Mouse (Mus musculus) layer of hippocampus, adult 9-10 months (tissue): ENCODE results near the gene Hspb6.

Source experiments
- DNase-seq: peaks from one replicate; pipeline ENCODE4 v3.0.0; 2022; ENCODE audit warnings: low spot score

The Hspb6 gene

DNA sequence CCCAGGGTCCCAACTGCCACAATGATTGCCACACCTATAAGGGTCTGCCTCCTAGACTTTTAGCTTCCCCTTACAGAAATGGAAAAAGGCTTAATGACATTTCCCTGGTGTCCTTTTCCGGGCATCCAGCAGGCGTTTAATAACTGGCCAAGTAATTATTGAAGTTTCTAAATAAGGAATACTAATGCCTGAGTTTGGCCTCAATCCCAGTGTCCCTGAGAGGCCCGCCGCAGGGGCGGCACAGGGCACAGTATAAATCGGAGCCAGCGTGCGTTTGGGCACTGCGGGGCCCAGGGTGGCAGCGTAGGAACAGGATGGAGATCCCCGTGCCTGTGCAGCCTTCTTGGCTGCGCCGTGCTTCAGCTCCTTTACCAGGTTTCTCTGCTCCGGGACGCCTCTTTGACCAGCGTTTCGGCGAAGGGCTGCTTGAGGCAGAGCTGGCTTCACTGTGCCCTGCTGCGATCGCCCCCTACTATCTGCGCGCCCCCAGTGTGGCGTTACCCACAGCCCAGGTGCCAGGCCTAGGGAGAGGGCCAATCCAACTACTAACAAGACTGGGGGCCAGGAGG is 1.1 kb downstream of the Hspb6 start:
- no peak for DNase-seq

DNA sequence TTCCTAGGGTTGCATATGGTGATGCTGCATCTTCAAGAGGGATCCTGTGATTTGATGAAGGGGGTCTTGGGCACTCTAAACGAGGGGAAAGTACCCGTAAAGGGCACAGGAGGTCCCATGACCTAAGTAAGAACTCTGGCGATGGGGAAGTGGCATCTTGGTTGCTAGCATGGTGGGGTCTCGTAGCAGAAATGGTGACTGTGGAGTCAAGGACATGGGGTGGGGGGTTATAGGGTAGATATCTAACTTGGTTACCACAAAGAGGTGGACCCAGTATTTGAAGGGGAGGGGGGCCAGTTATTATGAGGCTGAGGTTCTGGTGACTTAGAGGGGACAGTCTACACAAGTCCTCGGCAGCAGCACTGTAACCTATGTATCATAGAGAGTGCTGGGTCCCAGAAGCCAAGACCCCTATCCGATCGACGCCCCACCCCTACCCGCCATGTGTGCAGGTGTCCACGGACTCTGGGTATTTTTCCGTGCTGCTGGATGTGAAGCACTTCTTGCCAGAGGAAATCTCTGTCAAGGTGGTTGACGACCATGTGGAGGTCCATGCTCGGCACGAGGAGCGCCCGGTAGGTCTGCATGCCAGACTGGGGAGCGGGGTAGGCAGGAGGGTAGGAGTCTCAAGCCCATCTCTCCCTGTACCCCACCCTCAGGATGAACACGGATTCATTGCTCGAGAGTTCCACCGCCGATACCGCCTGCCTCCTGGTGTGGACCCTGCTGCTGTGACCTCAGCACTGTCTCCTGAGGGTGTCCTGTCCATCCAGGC is 2.0 kb downstream of the Hspb6 start:
- no peak for DNase-seq

DNA sequence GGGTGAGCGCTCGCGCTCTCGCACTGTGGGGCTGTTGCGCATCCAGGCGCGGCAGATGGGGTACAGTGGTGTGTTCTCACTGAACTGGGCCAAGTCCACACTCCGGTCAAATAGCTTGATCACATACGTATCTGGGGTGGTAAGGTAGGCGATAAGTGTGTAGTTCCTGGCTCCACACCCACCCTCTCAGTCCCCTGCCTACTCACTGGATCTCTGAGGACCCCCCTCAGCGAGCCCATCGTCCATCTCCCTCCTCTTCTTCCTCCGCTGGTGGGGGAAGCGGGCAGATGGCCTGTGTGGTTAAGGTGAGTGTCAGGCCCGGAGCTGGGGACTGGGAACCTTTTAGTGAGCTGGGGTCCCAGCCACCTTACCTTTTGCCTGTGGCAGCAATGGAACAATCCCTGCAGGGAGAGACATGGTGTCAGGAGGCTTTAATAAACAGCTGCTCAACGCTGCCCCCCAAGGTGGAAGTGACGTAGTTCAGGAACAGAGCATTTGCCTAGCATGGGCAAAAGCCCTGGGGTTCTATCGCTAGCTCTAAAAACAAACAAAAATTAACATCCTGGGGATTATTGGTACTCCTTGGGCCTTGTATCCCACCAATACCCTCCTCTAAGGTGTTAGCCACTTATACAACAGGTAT is 5.0 kb downstream of the Hspb6 start:
- no peak for DNase-seq

DNA sequence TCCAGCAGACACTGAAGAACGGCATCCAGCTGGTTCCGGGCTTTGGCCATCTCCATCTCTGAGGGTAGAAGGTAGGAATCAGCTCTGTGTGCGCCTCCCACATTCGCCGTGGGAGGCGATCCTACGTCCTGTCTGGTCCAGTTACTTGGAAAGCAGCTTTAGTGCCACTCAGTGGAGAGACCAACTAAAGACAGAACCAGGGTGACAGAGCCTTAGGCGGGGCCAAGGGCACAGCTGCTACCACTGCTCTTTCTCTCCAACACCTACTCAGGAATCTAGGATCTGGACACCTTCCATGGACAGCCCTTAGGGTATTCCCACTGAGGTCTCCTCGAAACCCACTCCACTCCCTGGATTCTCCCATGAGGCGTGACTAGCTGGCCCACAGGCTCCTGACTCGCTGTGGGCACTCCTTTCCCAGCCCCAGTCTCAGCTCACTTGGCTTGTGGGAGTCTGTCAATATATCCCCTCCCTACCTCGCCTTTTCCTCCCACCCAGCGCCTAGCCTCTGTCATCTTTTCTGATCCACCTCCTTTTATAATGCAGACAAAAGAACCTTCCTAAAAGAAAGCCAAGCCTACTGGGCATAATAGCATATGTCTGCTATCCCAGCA is 6.0 kb downstream of the Hspb6 start:
- no peak for DNase-seq

DNA sequence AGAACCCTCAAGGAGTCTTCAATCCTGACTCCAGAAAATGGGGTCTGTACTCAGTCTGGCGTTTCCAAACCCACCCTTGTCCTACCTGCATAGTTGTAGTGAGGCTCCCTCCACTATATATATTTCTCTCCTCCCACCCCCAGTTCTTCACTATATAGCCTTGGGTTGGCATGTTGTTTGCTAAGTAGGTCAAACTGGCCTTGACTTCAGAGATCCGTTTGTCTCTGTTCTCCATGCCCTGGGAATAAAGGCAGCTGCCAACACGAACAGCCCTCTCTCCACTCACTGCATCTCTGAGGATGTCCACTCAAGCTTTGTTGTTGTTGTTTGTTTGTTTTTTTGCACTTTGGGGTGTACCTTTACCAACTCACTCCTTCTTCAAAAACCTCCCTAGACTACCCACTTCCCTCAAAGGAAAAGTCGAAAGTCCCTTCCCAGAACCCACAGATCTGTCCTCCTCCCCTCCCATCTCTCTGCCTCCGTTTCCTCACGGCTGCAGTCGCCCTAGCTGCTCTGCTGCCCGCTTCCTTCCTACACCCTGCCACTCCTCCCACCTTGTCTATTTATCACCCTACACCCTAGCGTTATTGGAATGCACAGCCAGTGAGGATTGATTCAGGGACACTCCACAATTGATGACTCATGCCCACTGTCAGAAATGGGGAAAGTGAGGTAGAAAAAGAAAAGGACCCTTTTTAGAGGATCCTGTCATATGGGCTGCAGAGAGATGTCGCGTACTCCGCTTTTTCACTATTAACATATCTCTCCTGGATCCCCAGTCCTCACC is 6.9 kb downstream of the Hspb6 start:
- no peak for DNase-seq

DNA sequence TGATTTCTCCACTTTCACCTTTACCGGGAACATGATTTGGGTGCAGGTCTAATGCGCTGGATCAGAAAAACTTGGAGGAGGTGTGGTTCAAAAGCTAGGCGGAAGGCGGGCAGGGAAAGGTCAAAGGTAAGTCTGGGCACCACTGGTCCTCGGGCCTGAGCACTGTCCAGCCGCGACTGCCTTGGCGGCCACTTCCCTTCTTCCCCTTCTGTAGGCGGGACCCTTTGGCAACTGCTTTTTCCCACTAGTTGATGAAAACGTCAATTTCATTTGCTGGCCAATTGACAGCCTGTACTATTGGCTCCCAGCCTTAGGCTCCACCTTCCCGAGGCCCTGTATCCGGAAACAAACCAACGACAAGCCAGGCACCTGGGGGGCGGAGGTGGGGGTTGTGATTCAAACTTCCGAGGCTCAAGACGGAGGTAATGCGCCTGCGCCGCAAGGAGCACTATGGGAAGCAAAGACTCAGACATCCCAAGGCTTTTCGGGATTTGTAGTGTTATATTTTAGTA is 7.5 kb downstream of the Hspb6 start, which contains the start of gene Lin37:
TSS of gene Lin37 (minus strand) at position 396 of the 512 bp plus-strand sequence.
- DNase-seq = peak; percentile 97

DNA sequence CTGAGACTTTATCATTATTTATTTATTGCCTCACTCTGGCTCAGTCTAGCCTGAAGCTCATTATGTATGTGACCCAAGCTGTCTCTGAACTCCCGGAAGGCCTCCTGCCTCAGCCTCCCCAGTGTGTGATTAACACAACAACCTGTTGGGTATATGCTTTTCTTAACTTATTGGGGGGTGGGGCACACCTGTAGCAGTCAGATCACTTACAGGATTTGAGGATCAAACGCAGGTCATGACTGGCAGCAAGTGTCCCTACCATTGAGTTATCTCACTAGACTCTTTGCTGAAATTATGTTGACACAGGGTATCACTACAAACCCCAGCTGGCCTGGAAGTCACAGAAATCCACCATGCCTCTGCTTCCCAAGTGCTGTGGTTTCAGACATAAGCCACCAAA is 8.3 kb downstream of the Hspb6 start:
- no peak for DNase-seq

DNA sequence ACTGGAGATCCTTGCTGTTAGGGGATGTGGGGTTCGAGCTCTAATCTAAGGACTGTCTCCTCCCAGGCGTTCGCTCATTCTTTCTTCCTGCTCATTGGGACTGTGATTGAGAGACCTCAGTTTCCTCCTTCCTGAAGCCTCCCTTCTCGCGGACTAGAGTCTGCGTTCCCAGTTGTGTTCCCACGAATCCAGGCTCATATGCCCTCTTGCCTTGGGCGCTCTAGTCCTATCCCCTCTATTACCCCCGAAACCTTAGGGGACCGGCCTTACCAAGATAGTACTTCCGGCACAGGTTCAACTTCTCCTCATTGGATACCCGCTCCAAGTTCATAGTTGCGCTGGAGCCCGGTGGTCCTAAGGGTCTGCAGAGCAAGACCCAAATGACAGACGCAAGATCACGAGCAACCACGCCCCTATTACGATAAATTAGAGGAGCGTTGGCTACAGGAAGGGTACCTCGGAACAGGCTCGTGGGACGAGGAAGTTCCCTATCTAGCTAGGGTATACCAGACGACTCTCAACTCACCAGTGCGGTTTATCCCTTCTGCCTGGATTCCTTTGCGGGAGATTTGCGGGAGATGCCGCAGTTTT is 10.6 kb downstream of the Hspb6 start:
- DNase-seq = peak; percentile 26

DNA sequence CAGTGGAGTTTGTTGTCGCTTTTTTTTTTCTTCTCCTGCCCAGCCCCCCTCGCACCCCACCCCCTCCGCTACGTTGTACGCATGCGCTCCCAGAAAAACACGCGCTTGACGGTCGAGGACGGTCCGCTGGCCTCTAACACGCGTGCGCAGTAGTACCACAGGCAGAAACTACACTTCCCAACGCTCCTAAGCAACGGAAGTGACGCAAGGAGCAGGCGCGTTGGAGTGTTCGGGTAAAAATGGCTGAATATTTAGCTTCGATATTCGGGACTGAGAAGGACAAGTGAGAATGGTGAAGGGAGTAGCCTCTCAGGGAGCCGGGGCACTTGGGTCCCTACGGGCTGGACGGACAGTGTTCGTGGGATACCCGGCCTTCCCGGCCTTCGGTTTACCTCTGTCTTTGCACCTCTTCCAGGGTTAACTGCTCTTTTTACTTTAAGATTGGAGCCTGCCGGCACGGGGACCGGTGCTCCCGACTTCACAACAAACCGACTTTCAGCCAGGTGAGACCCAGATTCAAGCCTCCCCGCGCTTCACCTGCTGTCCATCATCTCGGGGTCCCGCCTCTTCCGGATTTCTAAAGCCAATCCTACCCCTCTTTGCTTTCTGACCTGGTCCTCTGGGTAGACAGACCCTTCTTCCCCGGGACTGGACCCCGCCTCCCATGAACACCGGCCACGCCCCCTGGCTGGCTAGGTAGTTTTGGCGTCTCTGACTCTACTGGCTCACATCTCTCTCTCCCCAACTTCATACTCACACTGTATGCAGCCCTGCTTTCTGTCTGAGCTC is 11.3 kb downstream of the Hspb6 start, which contains the start of the genes U2af1l4, Gm49396 and Psenen:
TSS of gene U2af1l4 (plus strand) at position 185 of the 789 bp plus-strand sequence.
TSS of gene Gm49396 (plus strand) at position 228 of the 789 bp plus-strand sequence.
TSS of gene Psenen (minus strand) at position 511 of the 789 bp plus-strand sequence.
- DNase-seq = peak; percentile 91

DNA sequence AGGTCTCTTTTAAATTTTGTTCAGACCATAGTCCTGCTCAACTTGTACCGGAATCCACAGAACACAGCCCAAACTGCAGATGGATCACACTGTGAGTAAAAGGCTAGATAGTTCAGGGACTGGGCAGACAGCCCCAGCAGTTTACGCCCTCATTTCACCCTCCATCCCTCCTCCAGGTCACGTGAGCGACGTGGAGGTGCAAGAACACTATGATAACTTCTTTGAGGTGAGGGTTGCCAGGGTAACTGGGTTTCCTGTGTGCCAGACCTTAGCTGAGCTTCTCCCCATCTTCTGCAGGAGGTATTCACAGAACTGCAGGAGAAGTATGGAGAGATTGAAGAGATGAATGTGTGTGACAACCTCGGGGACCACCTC is 11.9 kb downstream of the Hspb6 start:
- DNase-seq = no peak

DNA sequence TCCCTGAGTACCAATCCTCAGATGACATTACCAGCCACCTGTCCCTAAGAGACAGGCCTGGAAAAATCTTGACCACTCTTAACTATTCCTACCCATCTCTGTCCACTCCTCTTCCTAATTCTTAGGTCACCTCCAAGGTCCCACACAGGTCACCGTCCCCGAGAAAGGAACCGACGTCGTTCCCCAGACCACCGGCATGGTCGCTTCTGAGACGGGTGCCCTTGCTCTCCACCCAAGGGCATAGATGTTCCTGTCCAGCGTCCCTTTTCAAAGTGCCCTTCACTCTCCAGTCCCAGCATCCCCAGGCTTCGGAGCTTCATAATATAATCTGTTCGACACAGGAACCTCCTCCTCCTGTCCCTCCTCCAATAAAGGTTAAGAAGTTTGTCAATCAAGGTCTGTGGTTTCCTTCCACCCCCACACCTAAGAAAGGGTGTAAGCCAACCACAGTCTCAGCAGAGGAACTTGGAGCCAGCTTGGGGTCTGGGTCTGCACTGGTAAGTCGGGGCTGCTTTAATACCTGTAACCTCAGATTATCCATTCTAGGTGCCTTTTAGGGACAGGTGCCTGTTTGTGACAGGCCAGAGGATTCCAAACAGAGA is 13.1 kb downstream of the Hspb6 start, which contains the start of gene Igflr1:
TSS of gene Igflr1 (plus strand) at position 458 of the 602 bp plus-strand sequence.
- no peak for DNase-seq

DNA sequence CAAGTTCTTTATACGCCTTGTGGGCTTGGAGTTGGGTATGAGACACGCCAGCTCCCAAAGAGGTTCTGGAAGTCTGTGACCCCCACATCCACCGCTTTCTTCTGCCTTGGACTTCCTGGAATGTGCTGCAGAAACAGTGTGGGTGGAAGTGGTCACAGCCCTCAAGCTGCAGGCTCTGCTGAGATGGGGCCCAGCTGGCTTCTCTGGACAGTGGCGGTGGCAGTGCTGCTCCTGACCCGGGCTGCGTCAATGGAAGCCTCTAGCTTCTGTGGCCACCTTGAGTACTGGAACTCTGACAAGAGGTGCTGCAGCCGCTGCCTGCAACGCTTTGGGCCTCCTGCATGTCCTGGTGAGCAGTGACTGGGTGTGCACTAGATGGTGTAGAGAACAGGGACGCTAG is 14.1 kb downstream of the Hspb6 start:
- DNase-seq = no peak

DNA sequence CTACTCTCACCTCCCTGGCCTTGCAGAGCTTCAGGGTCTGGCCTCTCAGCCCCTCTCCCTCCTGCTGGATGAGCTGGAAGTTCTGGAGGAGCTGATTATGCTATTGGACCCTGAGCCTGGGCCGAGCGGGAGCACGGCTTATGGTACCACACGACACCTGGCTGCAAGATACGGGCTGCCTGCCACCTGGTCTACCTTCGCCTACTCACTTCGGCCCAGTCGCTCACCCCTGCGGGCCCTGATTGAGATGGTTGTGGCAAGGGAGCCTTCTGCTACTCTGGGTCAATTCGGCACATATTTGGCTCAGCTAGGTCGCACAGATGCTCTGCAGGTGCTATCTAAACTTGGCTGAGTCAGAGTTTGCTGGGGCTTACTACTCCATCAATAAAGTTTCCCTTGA is 15.6 kb downstream of the Hspb6 start:
- no peak for DNase-seq

DNA sequence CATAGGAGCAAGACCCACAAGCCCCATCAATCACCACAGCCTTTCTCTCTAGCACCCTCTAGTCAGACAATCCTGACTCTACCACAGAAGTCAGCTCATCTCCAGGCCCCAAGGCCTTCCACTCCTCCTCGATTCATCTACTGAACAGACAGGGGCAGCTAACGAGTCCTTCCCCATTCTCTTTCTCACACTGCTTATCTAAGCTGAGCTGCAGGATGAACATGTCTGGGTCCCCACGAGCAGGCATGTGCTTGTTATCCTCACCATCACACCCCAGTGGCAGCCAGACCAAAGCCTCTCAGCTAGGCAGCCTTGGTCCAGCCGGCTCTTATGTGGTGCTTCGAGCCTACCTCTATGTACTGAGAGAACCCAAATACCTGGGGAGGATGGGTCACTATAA is 20.4 kb downstream of the Hspb6 start:
- no peak for DNase-seq

DNA sequence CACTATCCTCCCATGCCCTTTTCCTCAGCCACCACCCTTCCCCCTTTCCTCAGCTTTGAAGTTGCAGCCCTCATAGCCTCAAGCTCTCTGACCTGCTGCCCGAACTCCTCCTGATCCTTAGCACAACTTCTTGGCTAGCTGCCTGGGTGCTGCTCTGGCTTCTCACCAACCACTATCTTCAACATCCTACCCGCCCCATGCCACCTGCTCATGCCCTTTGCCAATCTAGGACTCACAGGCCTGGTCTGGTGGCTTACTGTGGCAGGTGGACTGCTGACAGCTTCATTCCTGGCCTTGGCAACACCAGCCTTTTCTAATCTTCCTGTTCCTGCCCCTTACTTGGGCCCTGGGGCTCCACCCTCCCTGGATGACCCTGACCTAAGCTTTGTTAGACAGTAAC is 21.0 kb downstream of the Hspb6 start:
- no peak for DNase-seq

DNA sequence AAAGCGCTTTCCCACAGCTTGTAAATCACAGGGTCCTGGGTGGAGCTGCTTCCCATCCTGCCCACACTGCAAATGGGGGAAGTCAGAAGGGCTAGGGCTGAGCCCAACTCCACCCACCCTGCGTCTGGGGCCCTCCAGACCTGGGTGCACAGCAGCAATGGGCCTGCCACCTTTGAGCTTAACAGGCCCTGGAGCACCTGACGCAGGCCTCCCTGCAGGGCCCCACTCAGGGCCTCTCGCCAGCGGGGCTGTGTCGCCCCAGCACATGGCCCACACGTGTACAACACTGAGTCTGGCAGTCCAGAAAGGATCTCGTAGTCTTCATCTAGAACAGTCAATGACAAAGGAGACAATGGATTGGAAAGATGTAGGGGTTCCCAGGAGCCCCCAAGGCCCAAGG is 28.0 kb downstream of the Hspb6 start:
- no peak for DNase-seq

DNA sequence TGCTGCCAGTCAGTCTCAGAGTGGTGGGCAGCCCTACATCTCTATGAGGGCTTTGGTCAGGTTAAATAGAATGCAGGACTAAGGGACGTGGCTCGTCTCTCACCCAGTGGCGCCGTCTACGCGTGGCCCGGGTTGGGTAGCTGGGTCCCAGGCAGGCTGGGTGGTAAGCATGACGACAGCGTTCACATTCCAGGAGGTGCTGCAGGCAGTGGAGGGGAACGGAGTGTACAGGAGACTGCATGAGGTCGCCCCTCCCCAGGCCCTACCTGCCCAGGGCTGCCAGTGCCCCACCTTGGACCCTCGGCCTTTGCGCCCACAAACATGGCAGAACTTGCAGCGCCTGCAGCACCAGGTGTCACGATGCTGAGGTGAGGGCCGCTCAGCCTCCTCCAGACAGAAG is 29.6 kb downstream of the Hspb6 start:
- DNase-seq = no peak

DNA sequence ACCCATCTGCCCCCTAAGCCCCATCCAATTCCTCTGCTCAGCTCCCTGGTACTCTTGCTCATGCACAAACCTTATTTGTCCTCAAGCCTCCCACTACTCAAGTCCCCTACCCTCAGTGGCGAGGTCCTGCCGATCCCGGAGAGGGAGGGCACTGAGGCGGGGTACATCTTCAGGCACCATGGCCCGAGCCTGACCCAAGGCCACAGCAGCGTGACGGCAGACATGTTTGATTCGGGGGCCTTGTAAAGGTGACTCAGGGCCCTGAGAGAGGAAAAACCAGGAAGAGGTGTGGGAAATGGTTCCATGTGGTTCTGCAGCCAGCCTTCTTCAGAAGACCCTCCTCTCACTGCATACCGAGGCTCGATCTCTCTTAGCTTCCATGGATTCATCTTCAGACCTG is 32.4 kb downstream of the Hspb6 start:
- no peak for DNase-seq

DNA sequence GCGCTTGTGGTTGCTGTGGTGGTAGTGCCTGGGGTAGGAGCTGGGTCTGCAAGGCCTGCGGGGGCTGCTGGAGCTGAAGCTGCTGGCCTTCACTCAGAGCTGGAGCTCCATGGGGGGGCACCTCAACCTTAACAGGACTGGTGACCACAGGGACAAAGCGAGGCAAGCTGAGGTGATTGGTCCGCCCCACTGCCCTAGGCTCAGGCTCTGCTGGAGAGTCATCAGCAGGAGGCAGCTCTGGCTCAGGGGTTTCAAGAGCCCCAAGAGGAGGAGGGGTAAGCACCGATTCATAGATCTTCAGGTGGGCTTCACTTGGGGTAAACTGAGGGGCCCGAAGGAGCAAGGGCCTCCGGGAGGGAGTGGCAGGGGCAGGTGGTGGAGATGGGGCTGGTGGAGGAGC is 33.2 kb downstream of the Hspb6 start:
- no peak for DNase-seq

DNA sequence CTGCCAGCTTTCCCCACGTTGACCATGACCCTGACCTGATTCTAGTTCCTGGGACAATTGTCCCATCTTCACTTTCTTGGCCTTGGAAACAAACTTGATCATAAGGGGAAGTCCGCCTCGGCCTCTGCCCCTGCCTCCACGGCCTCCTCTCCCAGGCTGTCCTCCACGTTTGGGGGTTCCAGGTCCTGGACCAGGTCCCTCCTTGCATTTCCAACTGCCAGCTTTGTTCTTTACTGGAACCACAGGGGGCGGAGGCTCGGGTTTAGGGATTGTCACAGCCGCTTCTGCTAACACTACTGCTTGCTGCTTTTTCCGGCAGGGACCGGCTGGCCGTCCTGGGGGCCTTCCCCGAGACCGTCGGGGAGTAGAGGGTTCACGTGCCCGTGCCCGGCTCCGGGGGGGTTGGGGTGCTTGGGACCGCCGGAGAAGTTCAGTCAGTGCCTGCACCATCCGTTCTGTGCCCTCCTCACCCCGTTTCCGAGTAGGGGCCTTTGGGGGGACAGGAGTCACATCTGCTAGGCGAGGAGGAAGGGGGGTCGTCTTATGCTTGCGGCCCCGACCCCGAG is 34.6 kb downstream of the Hspb6 start:
- no peak for DNase-seq
